Mouse (Mus musculus) liver, postnatal 0 days (tissue): ENCODE data around the gene Coa3. TPM values are rescaled to one million over a fixed set of nuclear protein-coding genes. Genes with fewer than 3 reads are reported as not detected.

Experiments
- ATAC-seq: fragments of 200-750 bp; cut with Nextera tagmentation; 2 replicates; pipeline ENCODE4 v1.8.0; 2017; ENCODE audit warnings: mild to moderate bottlenecking, moderate library complexity
- DNase-seq: peaks from one replicate; pipeline ENCODE4 v3.0.0-alpha.2; 2016
- H3K27ac ChIP-seq: fragments of 300-500 bp; sonication (generic); 2 replicates; pipeline ENCODE4 v1.5.1; 2014; ENCODE audit warnings: antibody characterized with exemption, moderate library complexity, mild to moderate bottlenecking, low read depth
- H3K27me3 ChIP-seq: fragments of 300-500 bp; sonication (generic); 2 replicates; pipeline ENCODE4 v1.6.1; 2014; ENCODE audit warnings: low read length, control low read depth, mixed read lengths; ENCODE audit not compliant: insufficient read depth
- H3K36me3 ChIP-seq: fragments of 300-500 bp; sonication (generic); replicated peaks from 2 replicates; pipeline ENCODE4 v1.6.1; 2014; ENCODE audit warnings: mild to moderate bottlenecking, control low read depth, low read length, moderate library complexity, mixed read lengths; ENCODE audit not compliant: insufficient read depth
- H3K4me1 ChIP-seq: fragments of 300-500 bp; sonication (generic); 2 replicates; pipeline ENCODE4 v1.6.1; 2014; ENCODE audit warnings: antibody characterized with exemption, mild to moderate bottlenecking, control low read depth; ENCODE audit not compliant: insufficient read depth
- H3K4me2 ChIP-seq: fragments of 300-500 bp; sonication (generic); 2 replicates; pipeline ENCODE4 v1.6.1; 2014; ENCODE audit warnings: low read depth, mild to moderate bottlenecking, low read length, moderate library complexity, mixed read lengths
- H3K4me3 ChIP-seq: fragments of 300-500 bp; sonication (generic); 2 replicates; pipeline ENCODE4 v1.5.1; 2014; ENCODE audit warnings: low read depth, low read length
- H3K9ac ChIP-seq: fragments of 300-500 bp; sonication (generic); replicated peaks from 2 replicates; pipeline ENCODE4 v1.6.1; 2014; ENCODE audit warnings: mild to moderate bottlenecking, moderate library complexity
- H3K9me3 ChIP-seq: fragments of 300-500 bp; sonication (generic); 2 replicates; pipeline ENCODE4 v1.6.1; 2016; ENCODE audit warnings: mild to moderate bottlenecking, control low read depth, low read length, mixed read lengths
- CTCF ChIP-seq: sonication (generic); IDR thresholded peaks from 2 replicates; pipeline ENCODE4 v1.5.1; 2016; ENCODE audit warnings: antibody characterized with exemption, low read depth
- EP300 ChIP-seq: IDR thresholded peaks from 2 replicates; pipeline ENCODE4 v1.6.1; 2016; ENCODE audit warnings: antibody characterized with exemption, low read depth, mild to moderate bottlenecking
- WGBS: fragments of 180-500 bp; shearing (Covaris S2); extraction: QIAGEN DNeasy Blood & Tissue Kit; methylation state at CpG from one replicate; pipeline ENCODE4 v1.1.7; 2014; ENCODE audit not compliant: insufficient replicate concordance; 5-methylcytosine and 5-hydroxymethylcytosine counted together
- polyA plus RNA-seq: library from polyadenylated mRNA; unstranded; fragments of >200 nt; fragmentation: Nextera tagmentation; extraction: Ambion mirVana; gene quantifications from 2 replicates; pipeline ENCODE4 v1.2.1, GENCODE M21; 2015

Gene Coa3
- polyA plus RNA-seq, 1 experiment from 2014 or later, result 86.6 TPM

DNA sequence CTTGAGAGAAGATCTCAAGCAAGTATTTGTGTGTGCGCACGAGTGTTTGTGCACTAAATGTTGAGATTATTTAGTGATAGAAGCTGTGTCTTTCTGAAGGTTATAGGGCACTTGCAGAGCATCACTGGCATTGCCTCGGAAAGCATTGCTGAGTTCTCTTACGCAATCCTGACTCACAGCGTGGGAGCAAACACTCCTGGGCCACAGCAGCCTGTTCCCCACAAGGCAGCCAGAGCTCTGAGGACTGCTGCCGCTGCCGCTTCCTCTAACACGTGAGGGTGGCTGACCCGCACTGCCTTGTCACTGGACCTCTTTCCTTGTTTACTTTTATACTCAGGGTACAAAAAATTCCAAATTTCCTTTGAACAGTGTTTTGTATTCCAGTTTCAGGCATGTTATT lies 8.4 kb upstream of the Coa3 start:
- H3K9ac ChIP-seq, result no peak overlapping the region
- no peaks in the 10 kb centered on the region for H3K27me3 ChIP-seq
- no peak overlapping the region for H3K4me3 ChIP-seq
- 52% methylated on average over 9 of the region's 9 CpGs for WGBS
- peaks cover 8% of the 10 kb centered on the region for H3K4me1 ChIP-seq
- H3K9me3 ChIP-seq, result no peaks in the 10 kb centered on the region
- peak; percentile 55 for DNase-seq
- H3K36me3 ChIP-seq, result peaks cover 42% of the 10 kb centered on the region
- TF ChIP-seq CTCF, result no peak
- no peak for TF ChIP-seq EP300
- H3K4me2 ChIP-seq, result no peak overlapping the region
- H3K27ac ChIP-seq, result peak overlapping the region; percentile 18; the same call in 1 of the 2 replicates
- peak; percentile 80 for ATAC-seq

- H3K27ac ChIP-seq, result no peak overlapping the region
- no peak overlapping the region for H3K4me3 ChIP-seq
- WGBS, result 72% methylated on average over 4 of the region's 4 CpGs
- ATAC-seq, result peak; percentile 39
- no peaks in the 10 kb centered on the region for H3K9me3 ChIP-seq
- peaks cover 10% of the 10 kb centered on the region for H3K36me3 ChIP-seq
- H3K9ac ChIP-seq, result no peak overlapping the region
- peaks cover 13% of the 10 kb centered on the region for H3K4me1 ChIP-seq
- no peak overlapping the region for H3K4me2 ChIP-seq
- no peaks in the 10 kb centered on the region for H3K27me3 ChIP-seq
- TF ChIP-seq EP300, result no peak
- TF ChIP-seq CTCF, result no peak
- DNase-seq, result no peak
Observed at GRCm38 (mm10) chr11:101283805-101284204, 4.9 kb upstream of the Coa3 start.

- TF ChIP-seq CTCF (no peak), EP300 (no peak)
- H3K27me3 ChIP-seq, result no peaks in the 10 kb centered on the region
- ATAC-seq, result no peak
- no peak overlapping the region for H3K27ac ChIP-seq
- no peak overlapping the region for H3K4me3 ChIP-seq
- H3K4me2 ChIP-seq, result no peak overlapping the region
- peaks cover 17% of the 10 kb centered on the region for H3K4me1 ChIP-seq
- no peak for DNase-seq
- H3K9ac ChIP-seq, result no peak overlapping the region
- H3K36me3 ChIP-seq, result peaks cover 2% of the 10 kb centered on the region; the same call in 1 of the 2 replicates
- H3K9me3 ChIP-seq, result no peaks in the 10 kb centered on the region
- 58% methylated on average over 5 of the region's 5 CpGs for WGBS
Observed at GRCm38 (mm10) chr11:101282896-101283295, 4.0 kb upstream of the Coa3 start.

DNA sequence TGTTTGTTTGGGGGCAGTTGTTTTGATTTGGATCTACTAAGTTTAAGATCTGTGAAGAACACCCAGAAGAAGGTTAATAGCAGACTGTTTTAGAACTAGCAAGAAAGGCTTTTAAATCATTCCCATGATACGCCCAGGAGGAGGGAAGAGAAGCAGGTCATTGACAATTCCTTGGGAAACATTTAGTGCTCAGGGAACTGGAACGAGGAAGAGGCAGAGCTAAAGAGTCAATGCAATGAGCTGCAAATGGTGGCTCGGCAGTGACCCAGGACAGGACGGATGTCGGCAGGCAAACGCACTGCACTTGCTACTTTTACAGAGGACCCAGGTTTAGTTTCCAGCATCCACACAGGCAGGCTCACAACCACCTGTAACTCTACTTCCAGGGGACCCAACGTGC lies 1.9 kb upstream of the Coa3 start:
- no peak overlapping the region for H3K4me3 ChIP-seq
- DNase-seq (no peak), ATAC-seq (no peak)
- TF ChIP-seq EP300, result no peak
- peaks cover 27% of the 10 kb centered on the region for H3K4me1 ChIP-seq
- H3K4me2 ChIP-seq, result no peak overlapping the region
- no peaks in the 10 kb centered on the region for H3K27me3 ChIP-seq
- H3K9me3 ChIP-seq, result no peaks in the 10 kb centered on the region
- 64% methylated on average over 7 of the region's 7 CpGs for WGBS
- no peaks in the 10 kb centered on the region; the same call in 1 of the 2 replicates for H3K36me3 ChIP-seq
- H3K27ac ChIP-seq, result no peak overlapping the region
- no peak overlapping the region for H3K9ac ChIP-seq

- H3K27ac ChIP-seq, result no peak overlapping the region
- H3K4me3 ChIP-seq, result peak overlapping the region; percentile 85
- no peaks in the 10 kb centered on the region for H3K9me3 ChIP-seq
- H3K36me3 ChIP-seq, result no peaks in the 10 kb centered on the region; the same call in 1 of the 2 replicates
- ATAC-seq, result peak; percentile 18; the same call in 1 of the 2 replicates
- peaks cover 27% of the 10 kb centered on the region for H3K4me1 ChIP-seq
- no peaks in the 10 kb centered on the region for H3K27me3 ChIP-seq
- peak overlapping the region; percentile 83 for H3K4me2 ChIP-seq
- peak overlapping the region; percentile 77 for H3K9ac ChIP-seq
- 67% methylated on average over 14 of the region's 14 CpGs for WGBS
- no peak for DNase-seq
- no peak for TF ChIP-seq CTCF
- no peak for TF ChIP-seq EP300
Observed at GRCm38 (mm10) chr11:101279193-101279569, 267 bp upstream of the Coa3 start.

- 38% methylated on average over 12 of the region's 12 CpGs for WGBS
- no peaks in the 10 kb centered on the region for H3K27me3 ChIP-seq
- H3K36me3 ChIP-seq, result no peaks in the 10 kb centered on the region; the same call in 1 of the 2 replicates
- TF ChIP-seq EP300, result no peak
- no peak for TF ChIP-seq CTCF
- H3K9ac ChIP-seq, result peak overlapping the region; percentile 77
- 0 out of 2 replicates have a peak overlapping the region, but pooled peaks have one; percentile 7 for H3K27ac ChIP-seq
- H3K9me3 ChIP-seq, result no peaks in the 10 kb centered on the region
- DNase-seq (no peak), ATAC-seq (no peak)
- peak overlapping the region; percentile 85 for H3K4me3 ChIP-seq
- peak overlapping the region; percentile 83 for H3K4me2 ChIP-seq
- H3K4me1 ChIP-seq, result peaks cover 23% of the 10 kb centered on the region
Observed at GRCm38 (mm10) chr11:101277381-101278222, 1.3 kb downstream of the Coa3 start.
